Mouse (Mus musculus) heart, postnatal 10 days (tissue): Measurements from ENCODE around the gene Gtf2a1l. TPM values are rescaled to one million over a fixed set of nuclear protein-coding genes. Genes with fewer than 3 reads are reported as not detected.

Experiments
- DNase-seq, 2 experiments: peaks; one replicate each; pipeline ENCODE4 v3.0.0; 2021
- intact Hi-C: fragments of 180-260 bp; cut with DNase I; formaldehyde crosslinking; loops from one replicate; pipeline ENCODE4 v1.15.1; 2025
- total RNA-seq, 2 experiments: library from RNA; stranded (reverse); gene quantifications; 2 replicates each; pipeline ENCODE4 v1.2.3; 2021

Gene Gtf2a1l
- total RNA-seq, 2 experiments from 2014 or later, result not detected

GRCm38 (mm10) chr17:88764136-88764485 is 95.7 kb downstream of the Gtf2a1l start:
- intact Hi-C loops, result no loop called here
- no peak for DNase-seq

Other genes starting within 250 kb of the Gtf2a1l start
- gene Foxn2, start 227.9 kb upstream of the Gtf2a1l start, total RNA-seq, result 10 to 100 TPM; 12.9 to 14.2 TPM
- gene Ppp1r21, start 138.5 kb upstream of the Gtf2a1l start, total RNA-seq, result 10 to 100 TPM; 15.0 to 15.7 TPM
- gene Ston1, start 71.0 kb upstream of the Gtf2a1l start, total RNA-seq, result 10 to 100 TPM; 25.9 to 30.9 TPM
- gene Lhcgr, start 123.3 kb downstream of the Gtf2a1l start, total RNA-seq, result under 1 TPM in 1 of 2 experiments, not detected in 1; 0.05 TPM